Mouse (Mus musculus): ENCODE measurements around the gene Tmed9.
"Not testable (repeated sequence)": the region's sequence is repeated elsewhere in the genome, so short reads cannot be mapped to it uniquely, and the experiment has no call there.

Tmed9 gene

GRCm38 (mm10) chr13:55613471-55613870 is 39.9 kb downstream of the Tmed9 start:
- DNase-seq: no peak

GRCm38 (mm10) chr13:55619328-55619727 is 45.8 kb downstream of the Tmed9 start:
- no peak for DNase-seq

- DNase-seq: no peak
Measured at GRCm38 (mm10) chr13:55620275-55620674, 46.7 kb downstream of the Tmed9 start.

GRCm38 (mm10) chr13:55622156-55622648 is 48.7 kb downstream of the Tmed9 start:
- DNase-seq: not testable (repeated sequence)

- DNase-seq: peak; percentile 93
Measured at GRCm38 (mm10) chr13:55622649-55623541, 49.4 kb downstream of the Tmed9 start, which contains the start of gene Caml. Caml (plus strand) TSS chr13:55623005.

GRCm38 (mm10) chr13:55634639-55635127 is 61.2 kb downstream of the Tmed9 start, which contains the start of gene Ddx46:
Ddx46 (plus strand) TSS chr13:55635027.
- peak; percentile 93 for DNase-seq

GRCm38 (mm10) chr13:55635146-55635571 is 61.6 kb downstream of the Tmed9 start:
- no peak for DNase-seq

GRCm38 (mm10) chr13:55636185-55636983 is 62.9 kb downstream of the Tmed9 start:
- no peak for DNase-seq

- peak; percentile 83 for DNase-seq
Measured at GRCm38 (mm10) chr13:55640480-55640879, 66.9 kb downstream of the Tmed9 start.

GRCm38 (mm10) chr13:55644525-55644924 is 71.0 kb downstream of the Tmed9 start:
- DNase-seq: peak; percentile 15
